Comparison of ENCODE assay signal across 17 mouse cellular contexts in the genomic region with DNA sequence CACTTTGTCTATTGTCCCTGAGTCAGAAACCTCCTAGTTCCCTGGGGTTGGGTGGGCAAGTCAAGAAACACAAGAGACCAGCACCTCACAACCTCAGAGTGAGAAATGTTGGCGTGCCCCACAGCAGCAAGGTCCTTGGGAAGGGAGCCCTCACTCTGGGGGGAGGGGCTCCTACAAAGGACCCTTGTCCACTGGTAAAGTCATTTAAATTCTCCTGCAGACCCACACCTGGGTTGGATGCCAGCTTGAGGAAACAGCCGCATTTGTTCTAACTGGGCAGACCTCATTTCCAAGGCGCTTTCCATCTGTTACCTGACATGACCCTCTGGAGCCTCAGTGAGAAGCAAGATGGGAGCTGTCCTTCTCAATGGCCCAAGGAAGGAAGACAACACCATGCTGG.
DNase-seq lines count a peak whose midpoint lies in the region; ATAC-seq and TF ChIP-seq lines count a peak whose summit lies in the region.
"Had no signal": no experiment of that assay in that cellular context is flagged by ENCODE, and none has a peak within 500 bp of the region (broad histone marks: within the 10 kb centered on the region; RNA-seq: fewer than 3 reads in every experiment).

No protein-coding gene starts in this region.

- no peak for DNase-seq in forebrain, embryonic 10.5 days (ENCODE audit: extremely low spot score, low spot score)
- no peak for DNase-seq in forebrain, embryonic 14.5 days (ENCODE audit: low spot score)
- DNase-seq in left cerebral cortex, postnatal 10 days (ENCODE audit: extremely low spot score in 1 of 2, low spot score in 2 of 2): peak; percentile 54 to 58
- no peak for DNase-seq in left cerebral cortex, postnatal 4 days
- peak; percentile 35 to 63 for DNase-seq in layer of hippocampus, adult 2 months (ENCODE audit: low spot score in 2 of 2)
- DNase-seq in heart, postnatal 10 days: no peak
- DNase-seq: adrenal gland, postnatal 14 days; cerebellum, adult 18-20 months; gastrocnemius, postnatal 10 days; heart, adult 18-20 months; liver, postnatal 0 days; thymus, postnatal 4 days had no signal

- TF ChIP-seq CTCF in layer of hippocampus, adult 2 months (conservative IDR thresholded peaks at IDR 0.05): no peak

- peaks cover 57% of the 10 kb centered on the region for H3K27me3 ChIP-seq in forebrain, embryonic 10.5 days (ENCODE audit: poor library complexity, severe bottlenecking)
- H3K27me3 ChIP-seq in forebrain, embryonic 14.5 days (replicated peaks; ENCODE audit: control insufficient read depth, insufficient read depth, low read length): no peaks in the 10 kb centered on the region
- no peaks in the 10 kb centered on the region for H3K27me3 ChIP-seq in limb, embryonic 12.5 days
- H3K27me3 ChIP-seq: forebrain, embryonic 15.5 days; intestine, embryonic 15.5 days had no signal

- H3K9me3 ChIP-seq in forebrain, embryonic 10.5 days: no peaks in the 10 kb centered on the region
- no peaks in the 10 kb centered on the region for H3K9me3 ChIP-seq in forebrain, embryonic 14.5 days (replicated peaks; ENCODE audit: control insufficient read depth, low read length)
- no peaks in the 10 kb centered on the region for H3K9me3 ChIP-seq in limb, embryonic 12.5 days
- H3K9me3 ChIP-seq: forebrain, embryonic 15.5 days; heart, embryonic 15.5 days; intestine, embryonic 15.5 days; kidney, embryonic 15.5 days had no signal

- intact Hi-C loops in left cerebral cortex, postnatal 10 days (cut with DNase I): loop anchor here (5.0 kb wide), 1 partner anchor 143 kb away; the partner anchor contains the start of gene Gli2
- intact Hi-C loops in left cerebral cortex, postnatal 4 days (cut with DNase I): no loop called here
- intact Hi-C loops in heart, postnatal 10 days (cut with DNase I): no loop called here

- ATAC-seq in forebrain, embryonic 14.5 days: no peak
- ATAC-seq in limb, embryonic 12.5 days (ENCODE audit: insufficient number of reproducible peaks, insufficient read depth, low FRiP score, low TSS enrichment, low read depth): no peak
- ATAC-seq: forebrain, embryonic 15.5 days; intestine, embryonic 15.5 days; liver, postnatal 0 days had no signal

- 93% methylated on average over 3 of the region's 3 CpGs for WGBS in forebrain, embryonic 10.5 days
- 83% methylated on average over 3 of the region's 3 CpGs for WGBS in forebrain, embryonic 14.5 days
- whole genome bisulfite sequencing in limb, embryonic 12.5 days: 76% methylated on average over 3 of the region's 3 CpGs

- H3K4me3 ChIP-seq in forebrain, embryonic 10.5 days: no peak overlapping the region
- no peak overlapping the region for H3K4me3 ChIP-seq in forebrain, embryonic 14.5 days (ENCODE audit: low read depth, low read length)
- no peak overlapping the region for H3K4me3 ChIP-seq in layer of hippocampus, adult 2 months
- H3K4me3 ChIP-seq in limb, embryonic 12.5 days (replicated peaks): no peak overlapping the region
- H3K4me3 ChIP-seq: forebrain, embryonic 15.5 days; heart, embryonic 15.5 days; intestine, embryonic 15.5 days; kidney, embryonic 15.5 days had no signal

- peaks cover 89% of the 10 kb centered on the region for H3K4me1 ChIP-seq in forebrain, embryonic 10.5 days
- peaks cover 61% of the 10 kb centered on the region for H3K4me1 ChIP-seq in forebrain, embryonic 14.5 days (ENCODE audit: control insufficient read depth, insufficient read depth, low read length)
- H3K4me1 ChIP-seq in limb, embryonic 12.5 days (replicated peaks): peaks cover 97% of the 10 kb centered on the region

- H3K27ac ChIP-seq in forebrain, embryonic 10.5 days: peak overlapping the region; percentile 81
- H3K27ac ChIP-seq in forebrain, embryonic 14.5 days (ENCODE audit: low read depth, low read length): no peak overlapping the region
- peak overlapping the region; percentile 75 for H3K27ac ChIP-seq in layer of hippocampus, adult 2 months
- peak overlapping the region; percentile 45; the same call in 1 of the 2 replicates for H3K27ac ChIP-seq in limb, embryonic 12.5 days
- H3K27ac ChIP-seq: heart, embryonic 15.5 days; intestine, embryonic 15.5 days; kidney, embryonic 15.5 days had no signal

- no peak overlapping the region for H3K9ac ChIP-seq in forebrain, embryonic 14.5 days (ENCODE audit: low read length)
- no peak overlapping the region for H3K9ac ChIP-seq in limb, embryonic 12.5 days (replicated peaks)
- H3K9ac ChIP-seq: forebrain, embryonic 15.5 days; heart, embryonic 15.5 days; intestine, embryonic 15.5 days; kidney, embryonic 15.5 days; liver, postnatal 0 days had no signal

- peaks cover under 1% of the 10 kb centered on the region; the same call in 1 of the 2 replicates for H3K36me3 ChIP-seq in forebrain, embryonic 10.5 days (replicated peaks)
- no peaks in the 10 kb centered on the region for H3K36me3 ChIP-seq in forebrain, embryonic 14.5 days (ENCODE audit: control insufficient read depth, insufficient read depth, low read length)
- H3K36me3 ChIP-seq in limb, embryonic 12.5 days: peaks cover 3% of the 10 kb centered on the region; the same call in 1 of the 2 replicates
- H3K36me3 ChIP-seq: forebrain, embryonic 15.5 days; heart, embryonic 15.5 days; intestine, embryonic 15.5 days; kidney, embryonic 15.5 days had no signal

- H3K4me2 ChIP-seq in forebrain, embryonic 14.5 days (ENCODE audit: low read length): no peak overlapping the region
- no peak overlapping the region for H3K4me2 ChIP-seq in limb, embryonic 12.5 days
- H3K4me2 ChIP-seq: forebrain, embryonic 15.5 days; heart, embryonic 15.5 days; intestine, embryonic 15.5 days; kidney, embryonic 15.5 days had no signal

Comparison
In these comparisons a context has a peak if more than half of its experiments do, and no peak if none do; other contexts are left out.
1. DNase-seq: peak in left cerebral cortex, postnatal 10 days (2 of 2) and layer of hippocampus, adult 2 months (2 of 2); none in forebrain, embryonic 10.5 days (single experiment), forebrain, embryonic 14.5 days (single experiment), left cerebral cortex, postnatal 4 days (single experiment) and heart, postnatal 10 days (0 of 2).